Mouse (Mus musculus) spleen, adult 2 months (tissue): ENCODE results near the gene Atp13a5. TPM values are rescaled to one million over a fixed set of nuclear protein-coding genes. Genes with fewer than 3 reads are reported as not detected.

Experiments used
- DNase-seq, 2 experiments: peaks; one replicate each; pipeline versions ENCODE4 v3.0.0 to v3.0.0-alpha.2; 2012 to 2021; ENCODE audit warnings: low spot score in 2 of 2, low read depth in 1 of 2
- H3K27ac ChIP-seq: fragments of 200-500 bp; 2 replicates; pipeline ENCODE4 v1.5.1; 2012; ENCODE audit warnings: low read length, inconsistent platforms; ENCODE audit not compliant: insufficient read depth
- H3K27me3 ChIP-seq: fragments of 200-500 bp; 2 replicates; pipeline ENCODE4 v1.6.1; 2012; ENCODE audit warnings: mild to moderate bottlenecking, moderate library complexity, low read length, inconsistent platforms; ENCODE audit not compliant: control insufficient read depth, insufficient read depth
- H3K36me3 ChIP-seq: fragments of 200-500 bp; 2 replicates; pipeline ENCODE4 v1.6.1; 2012; ENCODE audit warnings: mild to moderate bottlenecking, low read length, inconsistent platforms; ENCODE audit not compliant: control insufficient read depth, insufficient read depth
- H3K4me1 ChIP-seq: fragments of 200-500 bp; 2 replicates; pipeline ENCODE4 v1.6.1; 2011; ENCODE audit warnings: inconsistent platforms; ENCODE audit not compliant: control insufficient read depth, insufficient read depth, insufficient read length
- H3K4me3 ChIP-seq: fragments of 200-500 bp; 2 replicates; pipeline ENCODE4 v1.5.1; 2011; ENCODE audit warnings: mild to moderate bottlenecking, inconsistent platforms; ENCODE audit not compliant: insufficient read depth, insufficient read length; ENCODE audit errors: extremely low read depth
- CTCF ChIP-seq: fragments of 200-500 bp; IDR thresholded peaks from 2 replicates; pipeline ENCODE4 v1.5.1; 2011; ENCODE audit warnings: mild to moderate bottlenecking, inconsistent platforms; ENCODE audit not compliant: insufficient read depth, insufficient read length, insufficient replicate concordance; ENCODE audit errors: extremely low read depth
- POLR2A ChIP-seq: fragments of 200-500 bp; IDR thresholded peaks from 2 replicates; pipeline ENCODE4 v1.6.1; 2011; ENCODE audit warnings: low read depth, low read length, inconsistent platforms
- WGBS: fragments of 180-500 bp; shearing (Covaris S2); methylation state at CpG from one replicate; pipeline ENCODE4 v1.1.7; 2018; 5-methylcytosine and 5-hydroxymethylcytosine counted together
- polyA plus RNA-seq: library from polyadenylated mRNA; depleted of rRNA; stranded (reverse); fragments of >200 nt; gene quantifications from 2 replicates; pipeline ENCODE4 v1.2.3, GENCODE M21; 2012

Atp13a5 gene
- polyA plus RNA-seq, 1 experiment: not detected

GRCm38 (mm10) chr16:29329213-29329612 is 49.3 kb downstream of the Atp13a5 start:
- DNase-seq: no peak
- Histone ChIP-seq H3K4me3 (no peak overlapping the region), H3K36me3 (no peaks in the 10 kb centered on the region), H3K4me1 (no peaks in the 10 kb centered on the region), H3K27me3 (no peaks in the 10 kb centered on the region), H3K27ac (no peak overlapping the region)
- TF ChIP-seq POLR2A: no peak
- no peak for TF ChIP-seq CTCF
- WGBS: 83% methylated on average over 2 of the region's 2 CpGs

GRCm38 (mm10) chr16:29327910-29328309 is 50.6 kb downstream of the Atp13a5 start:
- TF ChIP-seq CTCF: no peak
- TF ChIP-seq POLR2A: no peak
- H3K27me3 ChIP-seq: no peaks in the 10 kb centered on the region
- H3K36me3 ChIP-seq: no peaks in the 10 kb centered on the region
- no peak overlapping the region for H3K4me3 ChIP-seq
- no peak for DNase-seq
- WGBS: 82% methylated on average over 3 of the region's 3 CpGs
- H3K4me1 ChIP-seq: no peaks in the 10 kb centered on the region
- no peak overlapping the region for H3K27ac ChIP-seq

GRCm38 (mm10) chr16:29325233-29325919 is 53.2 kb downstream of the Atp13a5 start:
- 88% methylated on average over 7 of the region's 7 CpGs for WGBS
- H3K36me3 ChIP-seq: no peaks in the 10 kb centered on the region
- H3K4me3 ChIP-seq: no peak overlapping the region
- no peak overlapping the region for H3K27ac ChIP-seq
- no peak for DNase-seq
- TF ChIP-seq CTCF (no peak), POLR2A (no peak)
- no peaks in the 10 kb centered on the region for H3K27me3 ChIP-seq
- H3K4me1 ChIP-seq: no peaks in the 10 kb centered on the region

GRCm38 (mm10) chr16:29320717-29321116 is 57.8 kb downstream of the Atp13a5 start:
- Histone ChIP-seq H3K27me3 (no peaks in the 10 kb centered on the region), H3K27ac (no peak overlapping the region), H3K4me1 (no peaks in the 10 kb centered on the region), H3K4me3 (no peak overlapping the region), H3K36me3 (no peaks in the 10 kb centered on the region)
- TF ChIP-seq CTCF (no peak), POLR2A (no peak)
- no peak for DNase-seq
- 82% methylated on average over 3 of the region's 3 CpGs for WGBS

DNA sequence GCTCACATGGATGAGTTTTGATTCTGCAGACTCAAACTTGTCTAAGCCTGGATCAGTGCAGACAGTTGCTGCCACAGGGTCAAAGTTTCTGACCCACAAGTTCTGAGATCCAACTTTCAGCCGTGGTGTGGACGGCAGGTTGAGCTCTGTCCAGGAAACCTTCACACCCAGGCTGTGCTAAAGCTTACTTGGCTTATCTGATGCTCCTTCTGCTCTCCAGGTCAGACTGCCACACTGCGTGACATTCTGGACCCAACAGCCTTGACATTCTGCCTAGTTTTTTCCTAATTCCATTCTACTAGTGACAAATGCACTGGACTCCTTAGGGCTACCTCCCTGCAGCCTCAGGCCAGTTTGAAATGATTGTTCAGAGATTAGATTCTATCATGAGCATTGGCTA is 63.1 kb downstream of the Atp13a5 start:
- TF ChIP-seq CTCF: no peak
- no peak for TF ChIP-seq POLR2A
- H3K36me3 ChIP-seq: no peaks in the 10 kb centered on the region
- H3K4me1 ChIP-seq: no peaks in the 10 kb centered on the region
- H3K27me3 ChIP-seq: no peaks in the 10 kb centered on the region
- H3K4me3 ChIP-seq: no peak overlapping the region
- WGBS: 90% methylated on average over 3 of the region's 3 CpGs
- no peak overlapping the region for H3K27ac ChIP-seq
- no peak for DNase-seq

DNA sequence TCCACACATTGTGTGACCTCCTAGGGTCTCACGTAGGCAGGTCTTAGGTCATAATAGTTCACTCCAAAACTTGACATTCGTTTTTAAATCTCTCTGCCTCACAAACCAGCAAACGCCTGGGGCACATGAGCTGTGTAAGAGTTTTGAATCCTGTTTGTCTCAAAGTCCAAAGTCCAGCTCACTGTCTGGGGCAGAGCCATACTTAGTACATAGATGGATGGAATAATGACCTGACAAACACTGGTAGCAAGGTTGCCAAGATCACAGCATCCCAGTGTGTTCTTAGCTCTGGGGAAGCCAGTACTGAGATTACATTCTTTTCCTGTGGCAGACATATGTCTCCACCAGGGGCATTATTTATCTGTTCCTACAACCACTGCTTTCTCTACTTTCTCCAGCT is 63.5 kb downstream of the Atp13a5 start:
- Histone ChIP-seq H3K27me3 (no peaks in the 10 kb centered on the region), H3K4me3 (no peak overlapping the region), H3K4me1 (no peaks in the 10 kb centered on the region), H3K36me3 (no peaks in the 10 kb centered on the region), H3K27ac (no peak overlapping the region)
- DNase-seq: no peak
- WGBS: 80% methylated on average over 3 of the region's 3 CpGs
- TF ChIP-seq CTCF (no peak), POLR2A (no peak)

- Histone ChIP-seq H3K27ac (no peak overlapping the region), H3K4me1 (no peaks in the 10 kb centered on the region), H3K36me3 (no peaks in the 10 kb centered on the region), H3K4me3 (no peak overlapping the region), H3K27me3 (no peaks in the 10 kb centered on the region)
- WGBS: 90% methylated on average over 9 of the region's 9 CpGs
- no peak for DNase-seq
- TF ChIP-seq POLR2A (no peak), CTCF (no peak)
Measured at GRCm38 (mm10) chr16:29297555-29298021, 80.9 kb downstream of the Atp13a5 start.
